Mouse (Mus musculus): ENCODE data around the gene Slc23a3.

DNA sequence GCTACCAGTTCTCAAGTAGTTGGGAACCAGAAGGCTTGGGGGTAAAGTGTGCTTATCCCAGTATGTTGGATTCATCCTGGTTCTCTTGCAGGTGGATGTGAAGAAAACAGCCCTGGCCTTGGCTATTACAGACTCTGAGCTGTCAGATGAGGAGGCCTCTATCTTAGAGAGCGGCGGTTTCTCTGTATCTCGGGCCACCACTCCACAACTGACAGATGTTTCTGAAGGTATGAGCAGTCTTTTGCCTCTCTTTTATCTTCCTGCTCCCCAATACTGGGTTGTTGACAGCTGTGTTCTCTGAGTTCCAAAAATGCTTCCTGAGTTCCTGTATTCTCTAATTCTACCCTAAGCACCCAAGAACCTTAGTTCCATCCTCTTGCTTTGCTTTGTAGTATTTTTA is 11.9 kb upstream of the Slc23a3 start:
- TF ChIP-seq CTCF (IDR thresholded peaks at IDR 0.05; ENCODE audit: low read depth) (no peak), EP300 (optimal IDR thresholded peaks at IDR 0.05) (no peak)
